Mouse (Mus musculus) ES-CJ7 (cell line): ENCODE measurements at regions not wholly inside any gene's neighbourhood (a gene's known extent, or its start where the extent isn't known, plus 50 kb on each side); places are given as distances from the start of the nearest gene placed in this dataset.

Experiments used
- DNase-seq: peaks from one replicate; pipeline ENCODE4 v3.0.0; 2011; ENCODE audit warnings: low read depth, low spot score

DNA sequence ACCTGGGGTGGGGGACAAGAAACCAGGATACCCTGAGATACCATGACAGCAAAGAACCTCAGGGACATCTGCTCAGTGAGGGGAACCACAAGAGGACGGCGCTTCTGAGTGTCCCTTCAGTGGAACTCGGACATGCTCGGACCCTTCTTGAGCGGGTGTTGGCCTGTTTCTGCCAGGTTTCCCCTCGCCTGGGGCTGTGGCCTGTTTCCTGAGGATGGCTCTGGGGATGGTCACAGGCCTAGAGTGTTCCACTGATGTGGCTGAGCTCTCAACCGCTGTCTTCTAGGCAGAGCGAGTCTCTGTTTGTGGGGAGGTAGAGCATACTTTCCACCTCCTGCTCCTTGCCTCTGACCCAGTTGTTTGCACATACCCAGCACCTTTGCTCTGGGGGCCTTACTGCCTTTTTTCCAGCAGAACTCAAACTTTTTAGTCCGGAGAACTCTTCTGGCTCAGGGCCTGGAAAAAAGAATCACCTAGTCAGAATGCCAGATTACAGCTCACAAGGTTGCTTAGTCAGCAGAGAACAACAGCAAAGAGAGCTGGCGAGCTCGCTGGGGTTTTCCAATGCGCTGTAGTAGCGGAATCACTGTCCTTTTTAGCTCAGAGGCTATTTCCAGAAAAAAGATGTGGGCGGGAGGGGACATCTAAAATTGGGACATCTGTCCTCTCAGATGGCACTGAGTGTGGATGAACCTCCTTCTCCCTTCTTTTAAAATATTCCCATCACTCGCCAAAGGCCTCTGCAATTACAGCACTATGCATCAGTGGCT is 65.3 kb downstream of the Med10 start:
- no peak for DNase-seq

DNA sequence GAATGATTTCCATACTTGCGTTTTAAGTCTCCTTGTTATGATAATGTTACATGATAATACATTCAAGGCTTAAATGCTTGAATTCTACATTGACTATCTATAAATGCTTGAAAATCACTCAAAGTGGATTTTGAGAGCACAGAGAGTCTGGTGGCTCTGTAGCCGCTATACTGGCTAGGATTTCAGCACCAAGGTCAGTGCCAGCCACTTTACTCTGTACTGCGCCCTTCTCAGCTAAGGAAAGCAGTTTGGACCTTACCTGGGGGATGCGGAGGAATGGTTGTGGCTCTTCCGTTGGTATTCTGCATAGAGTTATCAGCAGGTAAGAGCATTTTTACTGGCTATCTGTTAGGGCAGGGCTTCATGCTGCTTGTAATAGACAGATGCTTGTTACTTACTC is 94.3 kb downstream of the Med10 start:
- peak; percentile 39 for DNase-seq

DNA sequence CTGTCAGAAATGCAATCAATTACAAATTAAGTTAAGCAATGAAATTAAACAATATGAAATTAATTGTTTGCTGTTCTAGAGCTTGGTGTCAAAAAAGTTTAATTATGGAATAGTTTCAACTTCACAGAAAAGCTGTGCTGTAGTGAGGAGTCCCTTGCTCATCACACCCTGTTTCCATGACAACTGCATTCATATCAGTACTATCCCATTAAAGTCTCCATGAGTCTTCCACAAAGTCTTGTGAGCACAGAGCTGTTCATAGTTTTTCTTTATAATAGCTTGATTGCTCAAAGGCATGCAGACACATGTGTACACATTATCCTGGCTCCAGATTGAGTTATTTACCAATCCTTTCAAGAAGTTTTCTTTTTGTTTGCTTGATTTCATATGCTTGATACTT is 98.9 kb downstream of the Med10 start:
- no peak for DNase-seq

DNA sequence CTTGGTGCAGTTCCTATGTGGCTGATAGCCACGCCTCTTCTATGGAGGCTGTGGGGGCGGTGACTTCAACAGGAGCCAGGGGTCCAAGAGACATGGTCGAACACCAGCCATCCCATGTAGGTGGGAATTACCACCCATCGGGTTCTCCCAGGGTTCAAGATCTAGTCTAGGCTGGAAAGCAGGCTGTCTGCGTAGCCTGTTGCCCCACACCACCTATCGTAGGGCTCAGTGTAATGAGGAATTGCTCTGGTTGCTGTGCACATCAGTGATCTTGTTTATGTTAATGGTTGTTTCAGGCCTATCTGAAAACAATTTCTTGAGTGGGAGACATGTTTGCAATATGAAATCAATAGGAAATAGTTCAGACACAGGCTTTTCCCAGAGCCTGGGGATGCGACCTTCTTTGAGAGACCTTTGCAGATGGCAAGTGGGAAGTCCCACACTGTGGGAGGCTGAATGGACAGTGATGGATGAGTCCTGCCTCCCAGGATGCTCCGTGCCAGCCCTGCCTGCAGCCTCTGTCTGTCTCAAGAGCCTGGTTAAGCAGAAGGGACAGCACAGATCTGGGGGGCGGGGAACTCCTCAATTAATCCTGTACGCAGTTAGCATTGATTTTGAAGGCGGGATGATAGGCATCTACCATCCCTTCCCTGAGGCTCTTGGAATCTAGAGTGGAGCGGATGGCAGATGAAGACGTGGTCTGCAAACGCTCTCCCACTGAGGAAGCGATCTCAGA is 104.8 kb downstream of the Med10 start:
- no peak for DNase-seq

DNA sequence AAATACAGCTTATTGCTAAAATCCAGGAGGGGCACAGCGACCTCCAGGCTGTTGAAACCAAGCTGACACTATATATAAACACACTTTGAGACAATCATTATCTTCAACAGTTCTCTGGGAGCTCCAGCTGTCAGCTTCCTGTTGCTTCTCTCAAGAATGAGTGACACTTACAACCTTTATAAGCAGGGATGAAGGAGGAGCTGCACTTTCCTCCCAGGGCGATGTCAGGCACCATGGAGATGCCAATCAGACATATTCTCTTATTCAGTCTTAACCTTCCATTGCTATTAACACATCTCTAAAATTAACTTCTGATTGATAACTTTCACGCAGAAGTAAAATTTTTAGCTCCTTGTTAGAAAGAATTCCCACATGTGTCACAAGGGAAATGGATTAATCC is 113.6 kb downstream of the Med10 start:
- DNase-seq: no peak

DNA sequence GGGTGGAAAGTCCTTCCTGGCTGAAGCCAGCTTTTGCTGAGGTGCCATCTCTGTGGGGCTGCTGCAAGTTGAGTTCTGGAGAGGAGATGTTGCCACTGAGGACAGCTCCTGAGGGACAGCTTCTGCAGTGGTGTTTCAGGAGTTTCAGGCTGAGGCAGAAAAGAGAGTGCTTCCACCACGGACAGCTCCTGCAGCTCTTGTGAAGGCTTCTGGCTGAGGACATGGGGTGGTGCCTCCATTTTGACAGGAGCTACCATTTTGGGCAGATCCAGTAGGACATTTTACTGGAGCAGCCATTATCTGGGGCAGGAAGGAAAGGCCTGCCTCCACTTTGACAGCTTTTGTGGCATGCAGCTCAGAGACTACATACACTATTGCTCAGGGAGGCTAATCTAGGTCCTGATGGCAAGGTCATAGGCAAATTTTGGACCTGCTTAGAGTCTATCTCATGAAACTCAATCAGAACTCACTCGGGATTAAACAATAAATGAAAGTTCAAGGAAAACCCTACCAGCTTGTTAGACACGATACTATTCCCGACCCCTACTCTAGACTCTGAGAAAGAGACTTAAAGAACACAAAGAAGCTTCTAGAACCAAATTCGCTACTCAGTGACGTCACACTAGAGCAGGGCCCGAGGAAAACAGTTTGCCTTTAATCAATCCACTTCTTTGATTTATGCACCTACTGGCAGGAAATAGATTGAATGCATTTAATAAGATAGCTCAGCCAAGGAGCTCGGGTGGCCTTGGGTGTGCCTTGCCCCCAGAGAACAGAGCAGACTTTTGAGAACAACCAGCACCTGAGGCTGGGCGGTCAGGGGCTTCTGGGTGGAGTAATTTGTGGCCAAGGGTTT is 130.7 kb downstream of the Med10 start:
- DNase-seq: peak; percentile 38

DNA sequence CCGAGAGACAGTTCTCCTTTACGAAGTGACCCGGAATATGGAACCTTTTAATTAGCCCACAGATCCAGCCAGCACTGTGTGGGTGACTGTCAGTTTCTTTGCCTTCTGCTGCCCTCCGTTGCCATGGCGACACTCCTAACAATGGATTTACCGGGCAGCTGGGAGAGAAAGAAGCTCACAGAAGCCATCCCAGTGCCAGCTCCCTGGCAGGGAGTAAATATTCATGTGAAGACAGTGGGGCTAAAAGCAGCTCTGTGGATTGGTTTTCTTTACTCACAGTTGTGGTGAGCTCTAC is 131.3 kb downstream of the Med10 start:
- peak; percentile 3 for DNase-seq

DNA sequence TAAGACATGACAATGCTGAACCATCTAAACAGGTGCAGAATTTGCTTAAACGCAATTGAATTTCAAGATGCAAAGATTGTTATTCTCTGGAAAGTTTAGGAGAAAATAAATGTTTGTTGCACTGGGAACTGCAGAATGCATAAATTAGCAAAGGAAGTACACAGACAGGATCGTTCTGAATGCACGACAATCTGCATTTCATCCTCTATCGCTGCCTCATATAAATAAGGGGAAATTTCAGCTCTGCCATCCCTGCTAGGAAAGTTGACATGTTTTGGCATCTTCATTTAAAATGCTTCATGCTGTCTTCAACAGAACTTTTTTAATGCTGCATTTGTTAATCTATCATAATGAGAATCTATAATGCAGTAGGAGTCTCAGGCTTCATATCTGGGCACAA is 137.6 kb downstream of the Med10 start:
- DNase-seq: no peak

DNA sequence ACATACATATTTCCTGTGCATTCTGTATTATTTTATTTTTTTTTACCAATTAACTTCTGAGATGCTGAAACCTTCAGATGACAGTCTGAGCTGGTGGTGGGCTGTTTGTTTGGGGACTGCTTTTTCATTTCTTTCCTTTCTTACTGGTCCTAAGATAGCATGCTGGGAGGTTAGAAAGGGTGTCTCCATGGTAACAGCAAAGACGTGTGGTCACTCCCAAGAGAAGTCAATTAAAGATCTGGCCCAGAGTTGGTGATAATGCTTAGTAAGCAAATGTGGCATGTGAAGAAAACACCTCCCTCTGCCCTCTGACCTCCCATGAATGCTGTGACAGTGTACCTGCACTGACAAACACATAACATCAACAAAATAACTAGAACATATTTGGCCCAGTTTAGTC is 142.5 kb downstream of the Med10 start:
- DNase-seq: no peak

DNA sequence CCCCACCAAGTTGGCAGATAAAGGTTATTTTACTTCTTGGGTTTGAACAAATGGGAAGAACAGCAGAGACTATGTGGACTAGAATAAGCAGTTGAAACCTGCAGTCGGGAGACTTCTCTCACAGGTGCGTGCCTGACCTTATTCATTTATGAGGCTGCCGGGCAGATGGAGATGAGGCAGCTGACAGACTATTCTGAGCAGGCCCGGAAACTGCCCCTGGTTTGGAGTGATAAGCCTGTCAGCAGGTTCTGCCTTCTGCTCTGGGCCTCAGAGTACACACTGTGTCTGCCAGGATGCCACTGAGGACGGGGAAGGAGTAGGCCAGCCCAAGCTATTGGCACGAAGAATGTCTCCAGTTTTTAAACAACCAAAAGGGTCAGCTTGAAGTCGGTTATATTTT is 144.4 kb downstream of the Med10 start:
- no peak for DNase-seq

DNA sequence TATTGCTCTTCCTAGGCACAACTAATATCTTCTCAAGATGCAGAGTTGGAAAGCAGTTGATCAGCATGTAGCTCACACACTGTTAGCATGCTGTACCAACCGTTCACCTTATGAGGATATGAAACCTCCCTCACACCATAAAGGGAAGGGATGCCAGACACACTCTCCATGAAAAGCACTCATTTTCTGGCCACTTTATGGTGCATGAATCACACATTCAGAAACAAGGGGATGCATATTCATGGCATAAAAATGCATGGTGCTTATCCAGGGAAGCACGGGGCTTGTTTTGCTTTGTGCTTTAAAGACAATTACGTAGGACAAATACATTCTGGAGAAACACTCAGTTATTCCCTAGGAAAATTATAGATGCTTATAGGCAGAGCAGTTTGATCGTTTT is 149.9 kb downstream of the Med10 start:
- no peak for DNase-seq

DNA sequence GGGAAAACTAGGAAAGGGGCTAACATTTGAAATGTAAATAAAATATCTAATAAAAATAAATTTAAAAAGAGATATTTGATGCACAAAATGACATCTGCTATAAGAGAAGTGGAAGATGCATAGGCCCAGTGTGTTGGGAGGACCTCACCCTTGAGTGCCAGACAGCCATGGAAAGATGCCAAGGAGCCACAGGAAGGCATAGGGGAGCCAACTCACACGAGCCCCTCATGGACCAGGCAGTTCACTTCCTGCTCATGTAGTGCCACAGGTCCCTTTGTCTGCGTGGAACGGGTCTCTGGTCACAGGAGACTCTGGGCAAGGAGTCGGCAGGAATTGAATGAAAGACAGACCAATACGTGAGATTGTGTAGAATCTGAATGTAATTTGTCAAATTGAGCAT is 152.0 kb downstream of the Med10 start:
- DNase-seq: no peak

DNA sequence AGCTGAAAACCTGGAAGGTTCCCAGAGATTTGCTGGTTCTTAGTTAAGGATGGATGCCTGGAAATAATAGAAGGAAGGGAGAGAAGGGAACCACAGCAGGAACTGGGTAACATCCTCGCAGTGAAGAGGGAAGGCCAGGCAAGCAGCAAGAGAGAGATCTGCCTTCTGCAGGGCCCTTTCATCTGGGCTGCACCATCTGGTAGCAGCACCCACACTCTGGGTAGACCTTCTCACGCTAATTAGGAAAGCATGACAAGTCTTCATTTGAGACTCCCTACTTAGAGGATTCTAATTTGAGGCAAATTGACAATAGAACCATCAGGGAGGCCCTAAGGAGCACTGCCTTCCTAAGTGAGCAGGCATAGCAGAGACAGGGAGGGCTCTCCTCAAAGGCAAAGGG is 153.3 kb downstream of the Med10 start:
- no peak for DNase-seq

DNA sequence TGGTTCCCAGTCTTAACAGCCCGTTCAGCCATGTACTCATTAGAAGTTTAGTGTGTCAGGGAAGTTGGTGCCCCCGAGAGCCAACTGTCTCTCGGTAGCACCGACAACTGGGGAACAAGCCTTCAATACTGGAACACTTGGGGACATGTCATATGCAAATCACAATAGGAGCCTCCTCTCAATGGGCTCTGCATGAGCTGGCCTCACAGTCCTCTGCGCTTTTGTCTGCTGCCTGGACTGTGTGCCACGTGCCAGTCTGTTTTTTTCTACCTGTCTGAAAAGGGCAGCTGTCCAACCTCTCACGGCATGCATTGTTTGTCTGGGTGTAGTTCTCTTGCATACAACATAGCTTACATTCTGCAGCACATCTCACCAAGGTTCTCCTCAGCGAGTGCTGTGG is 161.7 kb downstream of the Med10 start:
- no peak for DNase-seq

DNA sequence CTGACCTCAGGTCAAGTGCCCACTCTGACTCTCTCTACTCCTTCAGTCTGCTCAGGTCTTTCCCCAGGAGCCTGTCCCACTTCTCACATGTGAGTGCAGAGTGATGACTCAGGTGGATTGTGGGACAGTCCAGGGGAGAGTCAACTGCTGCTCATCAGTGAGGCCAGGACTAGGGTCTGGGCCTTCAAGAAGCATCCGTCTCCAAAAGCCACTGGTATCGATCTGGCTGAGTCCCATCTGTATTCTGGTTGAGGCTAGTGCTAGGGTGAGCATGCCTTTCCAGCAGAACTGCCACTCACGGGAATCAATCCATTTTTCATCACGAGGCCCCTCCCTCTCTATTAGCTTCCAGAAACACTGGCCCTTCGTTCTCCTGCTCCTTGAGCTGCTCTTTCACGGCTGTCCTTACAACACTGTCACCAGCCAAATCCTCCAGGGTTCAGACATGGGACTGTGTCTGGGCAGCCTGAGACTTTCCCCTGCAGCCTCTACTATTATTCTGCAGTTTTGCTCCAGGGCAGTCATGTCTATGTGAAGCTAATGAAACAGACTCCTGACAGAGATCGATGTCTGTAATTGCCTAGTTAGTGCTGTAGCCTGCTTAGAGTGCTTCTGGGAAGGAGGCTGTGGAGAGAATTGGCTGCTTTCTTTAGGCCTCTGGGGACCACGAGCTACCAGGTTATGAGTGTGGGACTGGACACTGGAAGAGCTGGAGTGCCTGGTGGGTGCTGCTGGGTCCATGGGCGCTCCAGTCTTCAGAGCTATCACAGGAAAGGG is 169.3 kb downstream of the Med10 start:
- DNase-seq: no peak

DNA sequence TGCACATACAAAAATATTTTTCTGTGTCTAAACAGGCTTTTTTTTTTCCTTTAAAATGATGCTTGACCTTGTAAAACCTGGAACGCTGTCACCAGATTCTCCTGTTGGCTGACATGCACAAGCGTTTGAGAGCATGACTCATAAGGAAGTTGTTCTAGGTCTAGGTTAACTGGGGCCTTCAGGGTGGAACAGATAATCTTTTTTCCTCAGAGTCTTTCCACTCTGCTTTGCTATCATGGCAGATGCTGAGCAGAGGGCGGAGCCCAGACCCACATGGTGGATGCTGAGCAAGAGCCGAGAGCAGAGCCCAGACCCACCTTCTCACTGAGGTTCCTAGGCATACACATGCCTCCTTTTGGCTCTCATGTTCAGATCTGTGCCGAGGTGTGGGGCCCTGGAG is 172.6 kb downstream of the Med10 start:
- DNase-seq: no peak

DNA sequence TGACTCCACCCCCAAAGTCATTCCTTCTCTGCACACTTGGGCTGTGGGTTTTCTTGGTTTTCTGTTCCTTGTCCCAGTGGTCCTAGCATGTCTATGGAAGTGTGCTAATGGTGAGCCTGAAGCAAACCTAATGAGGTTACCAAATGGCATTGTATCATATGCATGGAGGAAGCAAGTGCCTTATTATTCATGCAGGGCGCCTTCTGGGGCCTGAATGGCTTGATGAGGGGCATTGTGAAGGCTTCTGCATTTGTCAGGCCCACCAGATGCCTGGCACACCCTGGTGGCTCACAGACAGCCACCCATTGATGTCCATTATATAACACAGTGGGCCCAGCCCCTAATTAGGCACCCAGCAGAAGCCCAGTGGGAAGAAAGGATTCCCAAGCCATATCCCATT is 182.0 kb downstream of the Med10 start:
- peak; percentile 25 for DNase-seq

DNA sequence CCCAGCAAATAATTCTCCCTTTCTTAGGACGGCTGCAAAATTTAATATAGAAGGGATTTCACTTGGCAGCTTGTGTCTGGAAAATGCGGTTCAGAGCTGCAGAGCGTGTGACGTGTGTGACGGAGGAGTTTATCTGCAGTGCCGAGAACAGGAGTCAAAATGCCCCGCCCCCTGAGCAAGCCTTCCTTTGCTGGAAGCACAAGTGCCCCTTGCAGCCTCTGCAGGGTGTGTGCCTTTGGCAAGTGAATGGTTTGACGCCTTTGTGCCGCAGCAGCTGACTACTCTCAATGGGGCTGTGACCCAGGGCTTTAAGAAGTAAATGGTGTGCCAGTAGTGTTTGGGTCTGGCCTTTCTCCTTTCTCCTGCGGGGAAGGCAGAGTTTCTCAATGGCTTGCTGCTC is 185.0 kb downstream of the Med10 start:
- peak; percentile 46 for DNase-seq

DNA sequence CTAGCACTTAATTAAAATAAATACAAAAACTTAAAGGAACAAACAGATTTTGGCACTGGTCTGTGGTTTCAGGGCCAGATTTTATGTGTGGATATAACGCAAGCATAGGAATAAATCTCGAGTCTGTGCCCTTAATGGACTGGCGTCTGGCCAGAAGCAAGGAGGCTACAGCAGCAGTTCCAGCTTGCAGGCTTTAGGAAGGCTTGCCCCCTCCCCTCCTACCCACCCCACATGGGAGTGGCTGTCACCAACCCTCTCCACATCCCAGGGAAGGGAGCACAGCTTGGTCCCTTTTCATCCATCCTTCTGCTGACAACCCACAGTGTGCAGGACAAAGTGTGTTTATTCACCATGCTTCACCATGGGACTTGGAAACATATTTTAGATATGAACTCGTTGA is 186.1 kb downstream of the Med10 start:
- DNase-seq: no peak

DNA sequence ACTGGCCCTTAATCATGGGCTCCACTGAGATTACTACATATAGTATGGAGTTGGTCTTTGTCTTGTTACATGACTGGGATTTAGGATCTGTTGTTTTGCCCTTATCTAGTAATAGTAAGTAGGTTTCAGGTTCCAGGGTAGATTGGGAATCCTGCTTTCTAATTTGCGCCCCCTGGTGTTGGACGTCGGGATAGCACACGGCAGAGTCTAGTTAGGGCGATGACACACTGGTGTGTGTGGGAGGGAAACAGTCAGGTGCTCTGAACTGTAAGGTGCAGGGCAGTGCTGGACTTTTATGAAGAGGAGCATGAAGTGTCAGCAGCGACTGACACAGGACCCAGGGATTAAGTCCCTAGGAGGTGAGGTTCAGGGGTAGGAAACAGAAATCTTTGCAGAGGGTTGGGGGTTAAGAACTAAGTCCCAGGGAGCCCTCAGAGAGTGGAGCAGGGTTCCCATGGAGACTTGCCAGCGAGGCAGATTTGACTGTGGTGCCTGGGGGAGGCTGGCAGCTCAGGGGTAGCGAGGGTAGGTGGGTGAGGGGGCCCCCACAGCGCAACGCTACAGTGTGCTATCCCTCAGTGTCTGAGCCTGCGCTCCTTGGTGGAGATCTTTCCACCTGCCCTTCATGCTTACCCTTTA is 189.2 kb downstream of the Med10 start:
- DNase-seq: peak; percentile 57

DNA sequence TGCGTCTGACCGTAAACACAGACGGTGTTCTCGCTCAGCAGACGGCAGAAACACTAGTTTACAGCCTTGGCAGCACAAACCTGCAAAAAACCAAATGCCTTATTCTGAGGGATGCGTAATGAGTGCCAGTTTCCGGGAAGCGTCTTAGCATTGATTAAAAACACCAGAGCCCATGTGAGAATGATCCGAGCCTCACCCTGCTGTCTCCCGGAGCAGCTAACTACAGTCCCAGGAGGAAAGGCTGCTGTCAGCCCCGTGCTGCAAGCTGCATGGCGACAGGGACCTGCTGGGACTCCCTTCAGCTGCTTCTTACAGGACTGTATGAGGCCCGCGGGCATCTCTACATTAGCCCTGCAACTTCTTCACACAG is 189.7 kb downstream of the Med10 start:
- DNase-seq: no peak

DNA sequence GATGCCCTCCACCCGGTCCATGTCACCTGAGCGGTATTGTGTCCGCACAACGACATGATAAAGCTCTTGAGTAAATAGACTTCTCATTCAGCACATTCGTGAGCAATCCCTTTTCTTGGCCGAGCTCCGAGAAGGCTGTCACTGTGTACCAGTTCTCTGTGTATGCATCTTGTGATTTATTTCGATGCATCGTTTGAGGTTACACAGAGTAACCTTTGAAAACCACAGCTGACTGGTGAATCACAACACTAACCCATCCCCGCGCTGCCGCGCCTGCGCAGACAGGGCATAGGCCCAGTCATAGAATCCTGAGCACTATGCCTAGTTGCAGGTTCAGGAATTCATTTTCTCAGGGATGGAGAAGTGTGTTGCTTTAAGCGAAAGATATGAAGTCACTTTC is 201.4 kb downstream of the Med10 start:
- no peak for DNase-seq
